8 mouse cellular contexts compared by ENCODE assay signal in the genomic region with DNA sequence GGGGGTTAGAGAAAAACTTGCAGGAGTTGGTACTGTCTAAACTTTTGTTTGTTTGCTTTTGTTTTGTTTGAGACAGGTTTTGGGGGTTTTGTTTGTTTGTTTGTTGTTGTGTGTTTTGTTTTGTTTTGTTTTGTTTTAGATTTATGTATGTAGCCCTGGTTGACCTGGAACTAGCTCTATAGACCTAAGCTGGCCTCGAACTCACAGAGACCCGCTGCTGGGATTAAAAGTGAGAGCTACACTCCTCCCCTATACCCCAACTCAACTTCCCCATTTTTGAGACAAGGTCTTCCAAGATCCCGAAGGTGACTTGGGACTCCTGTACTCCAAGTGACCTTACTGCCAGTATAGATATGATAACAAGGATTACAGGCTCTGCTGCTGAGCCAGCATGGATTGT. TPM values are rescaled to one million over a fixed set of nuclear protein-coding genes. Genes with fewer than 3 reads are reported as not detected.
DNase-seq lines count a peak whose midpoint lies in the region; ATAC-seq and TF ChIP-seq lines count a peak whose summit lies in the region.

No protein-coding gene starts in this region.

- H3K4me1 ChIP-seq in heart, embryonic 15.5 days (replicated peaks): peaks cover 11% of the 10 kb centered on the region
- peaks cover 1% of the 10 kb centered on the region for H3K4me1 ChIP-seq in bone marrow, adult 2 months (ENCODE audit: control insufficient read depth, insufficient read depth, low read length)
- H3K4me1 ChIP-seq in hindbrain, embryonic 12.5 days: 0 out of 2 replicates have a peak, but pooled peaks cover 3% of the 10 kb centered on the region
- H3K4me1 ChIP-seq in midbrain, embryonic 11.5 days (ENCODE audit: control insufficient read depth, insufficient read depth, low read length): peaks cover 8% of the 10 kb centered on the region; the same call in 1 of the 2 replicates

- no peaks in the 10 kb centered on the region; the same call in 1 of the 2 replicates for H3K36me3 ChIP-seq in heart, embryonic 15.5 days
- no peaks in the 10 kb centered on the region for H3K36me3 ChIP-seq in hindbrain, embryonic 12.5 days
- H3K36me3 ChIP-seq in midbrain, embryonic 11.5 days (ENCODE audit: control insufficient read depth, insufficient read depth, low read length): no peaks in the 10 kb centered on the region

- H3K4me3 ChIP-seq in heart, embryonic 15.5 days: peak overlapping the region; percentile 72
- H3K4me3 ChIP-seq in bone marrow, adult 2 months (replicated peaks; ENCODE audit: control insufficient read depth, low read depth, low read length): peak overlapping the region; percentile 81
- peak overlapping the region; percentile 45 for H3K4me3 ChIP-seq in hindbrain, embryonic 12.5 days
- H3K4me3 ChIP-seq in midbrain, embryonic 11.5 days (ENCODE audit: low read depth, low read length): peak overlapping the region; percentile 70

- 24% methylated on average over 3 of the region's 3 CpGs for WGBS in heart, embryonic 15.5 days
- 8% methylated on average over 3 of the region's 3 CpGs for WGBS in bone marrow, adult 2 months
- WGBS in hindbrain, embryonic 12.5 days: 32% methylated on average over 3 of the region's 3 CpGs
- 37% methylated on average over 3 of the region's 3 CpGs for WGBS in midbrain, embryonic 11.5 days

- no peak for DNase-seq in heart, postnatal 4 days
- DNase-seq in midbrain, embryonic 11.5 days (ENCODE audit: low spot score, missing footprints): peak; percentile 85
- no peak for DNase-seq in left cerebral cortex, postnatal 36 days (ENCODE audit: low spot score in 2 of 2)
- no peak for DNase-seq in adrenal gland, postnatal 4 days (ENCODE audit: low spot score in 2 of 2)
- no peak for DNase-seq in cerebellum, adult 18-20 months

- intact Hi-C loops in left cerebral cortex, postnatal 36 days (cut with DNase I): no loop called here

- no peak for ATAC-seq in heart, embryonic 15.5 days (replicated peaks; ENCODE audit: insufficient number of reproducible peaks, insufficient read depth, low FRiP score, low read depth)
- peak; percentile 33; the same call in 1 of the 2 replicates for ATAC-seq in hindbrain, embryonic 12.5 days (ENCODE audit: low FRiP score)
- ATAC-seq in midbrain, embryonic 11.5 days (ENCODE audit: low FRiP score): peak; percentile 54

- TF ChIP-seq CTCF in bone marrow, adult 2 months (IDR thresholded peaks at IDR 0.05; ENCODE audit: control insufficient read depth, insufficient read depth, low read length): no peak

- H3K9ac ChIP-seq in heart, embryonic 15.5 days: peak overlapping the region; percentile 61; the same call in 1 of the 2 replicates
- H3K9ac ChIP-seq in hindbrain, embryonic 12.5 days: no peak overlapping the region
- peak overlapping the region; percentile 67 for H3K9ac ChIP-seq in midbrain, embryonic 11.5 days (ENCODE audit: low read length)

- TF ChIP-seq POLR2A in bone marrow, adult 2 months (IDR thresholded peaks at IDR 0.05; ENCODE audit: borderline replicate concordance, control insufficient read depth, low read depth, low read length): no peak

- no peaks in the 10 kb centered on the region for H3K27me3 ChIP-seq in heart, embryonic 15.5 days
- H3K27me3 ChIP-seq in hindbrain, embryonic 12.5 days: no peaks in the 10 kb centered on the region
- H3K27me3 ChIP-seq in midbrain, embryonic 11.5 days (ENCODE audit: control insufficient read depth, insufficient read depth, low read length): no peaks in the 10 kb centered on the region

- H3K4me2 ChIP-seq in heart, embryonic 15.5 days: peak overlapping the region; percentile 75
- H3K4me2 ChIP-seq in hindbrain, embryonic 12.5 days (replicated peaks): peak overlapping the region; percentile 74
- peak overlapping the region; percentile 72 for H3K4me2 ChIP-seq in midbrain, embryonic 11.5 days

- H3K9me3 ChIP-seq in heart, embryonic 15.5 days (replicated peaks): no peaks in the 10 kb centered on the region
- no peaks in the 10 kb centered on the region for H3K9me3 ChIP-seq in hindbrain, embryonic 12.5 days (replicated peaks)
- no peaks in the 10 kb centered on the region for H3K9me3 ChIP-seq in midbrain, embryonic 11.5 days (ENCODE audit: control insufficient read depth, low read length)

- H3K27ac ChIP-seq in heart, embryonic 15.5 days: no peak overlapping the region
- no peak overlapping the region for H3K27ac ChIP-seq in bone marrow, adult 2 months (ENCODE audit: control insufficient read depth, insufficient read depth, low read depth, low read length, poor library complexity)
- H3K27ac ChIP-seq in hindbrain, embryonic 12.5 days: no peak overlapping the region
- no peak overlapping the region for H3K27ac ChIP-seq in midbrain, embryonic 11.5 days (ENCODE audit: low read depth, low read length)

RNA-seq across cellular contexts. Expression of a gene that starts 2.8 kb away (rescaled TPM):
- polyA plus RNA-seq in heart, embryonic 15.5 days (2015; fragmentation: Nextera tagmentation; extraction: Ambion mirVana): 52.0 and 63.7 TPM in 2 replicates
- total RNA-seq in heart, postnatal 4 days (2021): 10 to 100 TPM; 43.7 to 50.6 TPM
- 28.4 and 29.9 TPM in 2 replicates for polyA plus RNA-seq in bone marrow, adult 2 months (2011; ENCODE audit: insufficient read depth, insufficient read length, low replicate concordance, missing spikeins)
- 41.9 and 47.1 TPM in 2 replicates for polyA plus RNA-seq in hindbrain, embryonic 12.5 days (2016; fragmentation: Nextera tagmentation; extraction: Ambion mirVana)
- 58.0 and 58.2 TPM in 2 replicates for polyA plus RNA-seq in midbrain, embryonic 11.5 days (2014; fragmentation: Nextera tagmentation; extraction: Ambion mirVana)
- 10 to 100 TPM; 26.4 to 29.1 TPM for total RNA-seq in left cerebral cortex, postnatal 36 days (2021)
- 10 to 100 TPM; 37.4 to 38.2 TPM for total RNA-seq in adrenal gland, postnatal 4 days (2021)

RNA-seq across cellular contexts. Expression of a gene that starts 7.2 kb away (rescaled TPM):
- 310 and 335 TPM in 2 replicates for polyA plus RNA-seq in heart, embryonic 15.5 days (2015; fragmentation: Nextera tagmentation; extraction: Ambion mirVana)
- 100 to 1,000 TPM; 474 to 477 TPM for total RNA-seq in heart, postnatal 4 days (2021)
- 57.2 and 103 TPM in 2 replicates for polyA plus RNA-seq in bone marrow, adult 2 months (2011; ENCODE audit: insufficient read depth, insufficient read length, low replicate concordance, missing spikeins)
- polyA plus RNA-seq in hindbrain, embryonic 12.5 days (2016; fragmentation: Nextera tagmentation; extraction: Ambion mirVana): 153 and 160 TPM in 2 replicates
- polyA plus RNA-seq in midbrain, embryonic 11.5 days (2014; fragmentation: Nextera tagmentation; extraction: Ambion mirVana): 186 and 205 TPM in 2 replicates
- total RNA-seq in left cerebral cortex, postnatal 36 days (2021): 100 to 1,000 TPM; 142 to 143 TPM
- 100 to 1,000 TPM; 252 to 253 TPM for total RNA-seq in adrenal gland, postnatal 4 days (2021)
